Mouse (Mus musculus): ENCODE measurements around the gene Sgms1.
"Not testable (repeated sequence)": the region's sequence is repeated elsewhere in the genome, so short reads cannot be mapped to it uniquely, and the experiment has no call there.

Gene Sgms1

DNA sequence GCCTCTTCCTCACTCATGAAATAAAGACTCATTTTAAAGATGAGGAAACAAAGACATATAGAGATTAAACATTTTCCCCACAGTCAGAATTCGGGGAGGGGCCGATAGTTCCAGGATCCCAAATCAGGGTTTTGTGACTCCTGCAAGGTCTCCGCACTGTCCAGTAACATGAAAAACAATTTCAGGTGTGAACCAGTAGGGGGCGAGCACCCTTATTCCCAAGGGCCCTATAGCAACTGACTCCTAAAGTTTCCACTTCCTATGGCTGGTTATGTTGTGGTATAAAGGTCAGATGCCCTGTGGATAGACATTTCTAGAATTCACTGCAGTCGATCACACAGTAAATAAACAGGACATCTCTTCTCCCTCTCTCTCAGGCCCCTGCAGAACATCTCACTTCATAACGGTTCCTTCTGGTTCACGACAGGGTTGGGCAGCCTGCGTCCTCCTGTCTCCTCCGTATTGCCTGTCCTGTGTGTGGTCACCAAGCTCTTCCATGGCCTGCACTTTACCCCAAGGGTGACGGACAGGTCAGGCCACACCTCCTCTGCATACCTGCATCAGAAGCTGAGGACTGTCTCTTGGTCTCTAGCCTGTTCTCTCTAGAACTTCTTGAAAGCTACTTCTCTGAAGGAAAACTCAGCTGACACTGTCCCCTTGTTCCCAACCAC, 262.2 kb downstream of the Sgms1 start:
- DNase-seq: peak in 1 of 2 experiments; percentile 27

DNA sequence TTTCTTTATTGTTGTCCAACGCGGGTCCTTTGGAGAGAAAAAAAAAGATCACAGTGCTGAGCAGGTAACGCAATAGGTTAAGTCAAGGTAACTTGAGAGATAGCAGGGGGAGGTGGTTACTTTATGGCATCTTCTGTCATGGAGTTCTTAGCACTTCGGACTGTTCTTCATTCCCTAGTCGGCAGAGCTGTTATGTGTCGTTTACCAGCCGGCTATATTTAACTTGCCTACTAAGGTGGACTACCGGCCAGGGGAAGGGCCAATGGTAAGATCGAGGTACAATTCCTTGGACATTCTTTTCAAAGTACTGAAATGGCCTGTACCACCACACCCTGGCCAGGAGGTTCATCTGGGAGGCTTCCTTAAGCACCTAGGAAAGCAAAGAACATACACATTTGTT, 265.4 kb downstream of the Sgms1 start:
- no peak for DNase-seq

DNA sequence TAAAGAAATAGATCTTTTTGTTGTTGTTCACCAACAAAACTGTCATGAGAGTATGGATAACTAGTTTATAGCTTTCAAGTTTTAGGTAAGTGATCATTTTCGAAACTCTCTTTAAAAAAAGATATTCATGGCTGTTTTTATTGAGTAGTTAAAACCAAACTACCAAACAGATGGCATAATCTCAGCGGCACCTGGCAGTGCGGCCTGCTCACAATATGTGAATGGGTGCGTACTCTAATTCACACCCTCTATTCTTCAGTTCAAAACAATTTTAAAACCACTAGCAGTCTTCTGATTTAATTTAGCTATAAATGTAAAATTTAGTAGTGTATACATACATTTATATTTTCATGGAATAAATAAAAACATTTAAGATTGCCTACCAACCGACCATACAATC, 266.3 kb downstream of the Sgms1 start:
- DNase-seq: peak in 1 of 2 experiments; percentile 55

DNA sequence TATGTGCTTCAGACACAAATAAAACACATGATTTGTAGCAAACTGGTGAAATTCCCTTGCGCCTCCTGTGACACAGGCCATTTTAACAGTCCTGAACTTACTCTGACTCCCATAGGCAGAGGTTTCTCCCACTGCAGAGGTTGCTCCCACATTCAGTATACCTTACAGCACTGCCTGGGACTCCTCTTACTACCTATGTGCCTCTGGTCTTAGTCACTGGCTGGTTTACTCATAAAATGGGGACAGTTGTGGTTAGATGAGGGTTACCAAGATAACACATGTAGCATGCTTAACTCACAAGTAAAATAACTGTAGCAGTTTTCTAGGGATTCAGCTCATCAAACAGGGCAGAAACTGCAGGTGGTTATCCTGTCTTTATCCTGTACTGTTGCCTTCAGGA, 268.7 kb downstream of the Sgms1 start:
- DNase-seq: no peak

DNA sequence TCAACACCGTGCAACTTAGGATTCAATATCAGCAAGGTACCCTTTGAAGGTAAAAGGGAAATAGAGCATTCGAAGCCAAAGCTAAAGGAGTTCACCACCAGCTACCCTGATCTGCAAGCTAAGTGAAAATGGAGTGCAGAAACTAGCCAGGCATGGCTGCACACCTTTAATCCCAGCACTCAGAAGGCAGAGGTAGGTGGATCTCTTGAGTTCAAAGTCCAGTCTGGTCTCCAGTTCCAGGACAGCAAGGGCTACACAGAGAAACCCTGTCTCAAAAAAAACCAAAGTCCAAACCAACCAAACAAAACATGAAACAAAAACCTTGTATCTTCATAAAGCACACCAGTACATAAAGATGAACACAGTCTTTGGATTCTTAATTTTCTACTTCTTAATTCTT, 269.8 kb downstream of the Sgms1 start:
- DNase-seq: no peak

DNA sequence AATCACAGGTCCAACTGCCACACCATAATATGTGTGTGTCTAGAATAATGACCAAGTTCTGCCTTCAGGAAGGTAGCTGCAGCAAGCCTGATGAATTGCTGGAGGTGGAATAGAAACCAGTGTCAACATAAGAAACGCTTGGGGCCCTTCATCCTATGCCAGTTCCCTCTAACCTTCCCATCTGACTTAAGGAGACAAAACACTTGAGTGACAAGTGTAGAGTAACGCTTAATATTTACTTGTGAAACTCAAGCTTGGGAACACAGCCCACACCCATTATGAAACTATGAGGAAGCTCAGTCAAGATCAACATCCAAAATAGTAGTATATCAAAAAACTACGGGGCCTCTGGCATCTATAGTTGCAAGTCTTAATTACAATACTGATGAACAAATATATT, 271.0 kb downstream of the Sgms1 start:
- no peak for DNase-seq

DNA sequence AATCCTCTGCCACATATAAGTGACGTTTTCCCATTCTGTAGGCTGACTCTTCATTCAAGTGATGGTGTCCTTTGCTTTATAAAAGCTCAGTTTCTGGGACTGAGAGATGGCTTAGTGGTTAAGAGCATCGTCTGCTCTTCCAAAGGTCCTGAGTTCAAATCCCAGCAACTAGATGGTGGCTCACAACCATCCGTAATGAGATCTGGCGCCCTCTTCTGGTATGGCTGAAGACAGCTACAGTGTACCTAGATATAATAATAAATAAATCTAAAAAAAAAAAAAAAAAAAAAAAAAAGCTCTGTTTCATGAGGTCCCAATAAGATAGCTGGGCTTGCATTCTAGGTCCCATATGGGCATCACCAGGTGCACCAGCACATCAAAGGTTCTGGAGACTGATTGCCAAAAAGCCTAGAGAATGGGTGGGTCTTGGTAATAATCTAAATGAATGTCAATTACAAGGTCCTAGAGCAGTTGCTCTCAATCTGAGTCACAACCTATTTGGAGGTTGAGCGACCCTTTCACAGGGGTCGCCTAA, 272.0 kb downstream of the Sgms1 start:
- no peak for DNase-seq

DNA sequence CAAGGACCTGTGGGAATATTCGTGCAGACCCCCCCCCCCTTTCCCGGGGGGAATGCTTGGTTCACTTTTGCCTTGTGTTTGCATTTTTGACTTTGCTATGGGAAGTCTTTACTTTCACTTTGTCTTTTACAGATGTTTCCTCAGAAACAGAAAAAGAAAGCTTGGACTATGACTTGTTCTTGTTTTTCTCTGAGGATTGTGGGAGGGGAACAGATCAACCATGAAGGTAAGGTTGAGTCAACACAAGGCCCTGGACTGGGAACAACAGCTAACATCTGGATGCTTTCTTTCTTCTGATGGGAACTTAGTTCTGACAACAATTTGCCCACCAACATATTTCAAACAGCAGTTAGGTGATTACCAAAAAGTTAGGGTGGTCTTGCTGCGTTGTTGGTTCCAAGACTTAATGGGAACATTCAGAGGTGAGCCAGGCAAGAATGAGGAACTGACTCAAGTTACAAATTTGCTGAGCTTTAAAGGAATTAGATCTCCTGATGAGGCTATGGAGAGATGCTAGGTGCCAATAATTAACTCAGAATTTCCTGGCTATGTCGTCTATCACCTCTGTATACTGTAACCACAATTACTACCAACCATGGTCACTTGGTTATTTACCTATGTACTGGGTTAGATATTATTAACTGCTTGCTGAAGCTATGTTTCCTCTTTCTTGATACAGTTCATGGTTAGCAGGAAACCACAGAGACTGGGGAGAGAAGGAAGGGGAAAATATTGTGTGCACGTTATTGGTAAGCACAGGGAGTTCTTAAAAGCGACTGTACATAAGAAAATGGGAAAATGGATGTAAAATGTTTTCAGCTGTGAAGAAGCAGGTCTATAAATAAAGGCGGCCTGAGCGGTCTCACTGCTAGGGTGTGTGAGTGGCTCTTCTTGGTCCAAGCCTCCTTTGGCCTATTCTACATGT, 277.4 kb downstream of the Sgms1 start:
- DNase-seq: no peak

DNA sequence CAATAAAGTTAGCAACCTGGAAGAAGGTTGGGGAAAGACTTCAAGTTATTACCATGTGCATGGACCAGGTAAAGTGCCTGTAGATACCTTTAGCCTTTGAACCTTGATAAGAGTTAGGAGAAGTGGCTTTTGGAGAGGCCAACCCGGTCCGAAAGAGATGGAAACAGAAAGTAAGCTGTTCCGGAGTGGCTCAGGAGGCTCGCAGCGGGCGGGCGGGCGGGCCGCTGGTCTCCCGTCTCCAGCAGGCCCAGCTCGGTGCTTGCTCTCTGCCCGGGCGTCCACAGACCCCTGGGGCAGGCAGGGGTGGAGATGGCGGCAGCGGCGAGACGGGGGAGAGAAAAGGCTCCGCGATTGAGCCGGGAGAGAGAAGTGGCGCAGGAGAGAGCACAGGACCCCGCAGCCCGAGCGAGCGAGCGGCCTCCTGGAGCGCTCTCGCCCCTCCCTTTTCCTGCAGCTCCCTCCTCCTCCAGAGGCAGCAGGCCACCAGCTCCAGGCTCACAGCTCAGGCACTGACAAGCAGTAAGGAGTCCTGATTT, 281.7 kb downstream of the Sgms1 start, which contains the start of gene Asah2:
Asah2 (minus strand) TSS at position 441 of the 536 bp plus-strand sequence.
- peak; percentile 65 for DNase-seq

DNA sequence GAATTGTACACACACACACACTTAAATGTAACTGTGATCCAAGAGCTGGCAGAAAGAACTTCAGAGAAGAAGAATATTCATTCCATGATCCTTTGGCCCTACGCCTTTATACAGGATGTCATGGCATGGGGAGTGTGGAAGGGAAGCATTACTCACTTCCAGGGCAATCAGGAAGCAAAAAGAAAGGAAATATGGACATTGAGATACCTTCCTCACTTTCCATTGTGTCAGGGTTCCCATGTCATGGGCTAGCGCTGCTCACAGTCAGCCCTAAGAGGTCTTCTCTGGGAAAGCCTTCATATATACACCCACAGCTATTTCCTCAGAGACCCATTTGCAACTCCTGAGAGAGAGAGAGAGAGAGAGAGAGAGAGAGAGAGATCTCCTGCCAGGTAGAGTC, 282.8 kb downstream of the Sgms1 start:
- no peak for DNase-seq

DNA sequence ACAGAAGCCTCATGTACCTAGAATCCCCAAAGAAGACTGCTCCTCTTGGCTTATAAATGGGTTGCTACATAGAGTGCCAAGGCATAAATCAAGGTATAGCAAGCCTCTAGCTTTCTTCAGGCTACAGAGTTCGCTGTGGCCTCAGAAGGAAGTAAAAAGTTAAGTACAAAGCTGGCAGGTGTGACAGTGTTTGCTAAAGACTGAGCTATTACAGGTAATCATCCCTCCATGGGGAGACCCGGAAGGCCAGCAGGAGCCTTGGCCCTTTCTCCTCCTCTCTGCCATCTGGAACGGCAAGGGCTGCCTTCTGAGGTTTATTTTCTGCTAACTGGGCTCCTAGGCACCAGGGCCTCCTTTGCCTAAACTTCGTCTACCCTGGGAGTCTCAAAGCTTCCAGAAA, 285.3 kb downstream of the Sgms1 start:
- DNase-seq: peak; percentile 52 to 61

DNA sequence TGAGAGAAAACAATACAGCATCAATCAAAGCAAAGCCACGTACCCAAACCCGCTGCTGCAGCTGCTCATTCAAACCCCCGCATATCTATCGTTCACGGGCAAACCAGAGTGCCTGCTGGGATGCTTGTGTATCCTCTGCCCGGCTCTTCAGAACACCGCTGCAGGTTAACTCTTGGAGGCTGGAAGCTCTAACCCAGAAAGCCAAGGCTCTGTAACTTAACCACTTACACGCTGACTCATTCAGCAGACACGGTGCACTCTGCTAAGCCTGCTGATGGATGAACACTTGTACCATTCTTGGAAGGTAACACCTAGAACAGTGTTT, 286.6 kb downstream of the Sgms1 start:
- no peak for DNase-seq

DNA sequence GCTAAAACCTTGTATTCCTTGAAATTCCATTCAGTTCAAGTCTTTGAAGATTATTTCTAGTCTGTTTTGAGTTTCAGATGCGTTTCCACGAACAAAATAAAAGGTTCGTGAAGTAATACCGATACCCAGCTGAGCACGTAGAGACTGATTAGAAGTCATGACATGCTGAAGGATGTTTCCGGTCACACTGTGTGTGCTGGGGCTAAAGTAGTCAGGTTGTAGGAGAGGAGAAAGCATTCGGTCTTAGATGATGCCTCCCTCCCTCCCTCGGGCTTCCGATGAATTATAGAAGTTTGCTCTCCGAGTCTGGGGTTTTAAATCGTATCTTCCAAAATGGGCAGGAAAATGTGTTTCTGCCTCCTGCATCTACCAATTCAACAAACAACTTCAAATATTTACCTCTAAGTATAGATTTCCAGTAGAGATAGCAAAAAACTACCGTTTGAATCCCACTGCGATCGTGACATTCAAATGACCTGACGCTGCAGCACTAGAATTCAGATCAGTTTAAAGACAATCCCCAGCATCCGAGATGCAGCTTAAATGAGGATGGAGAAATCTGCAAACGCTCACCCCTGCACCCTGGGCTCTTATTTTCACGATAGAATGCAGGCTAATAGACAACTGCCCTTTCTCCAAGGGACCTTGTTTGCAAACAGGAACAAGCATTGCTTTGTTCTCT, 287.1 kb downstream of the Sgms1 start:
- DNase-seq: no peak

DNA sequence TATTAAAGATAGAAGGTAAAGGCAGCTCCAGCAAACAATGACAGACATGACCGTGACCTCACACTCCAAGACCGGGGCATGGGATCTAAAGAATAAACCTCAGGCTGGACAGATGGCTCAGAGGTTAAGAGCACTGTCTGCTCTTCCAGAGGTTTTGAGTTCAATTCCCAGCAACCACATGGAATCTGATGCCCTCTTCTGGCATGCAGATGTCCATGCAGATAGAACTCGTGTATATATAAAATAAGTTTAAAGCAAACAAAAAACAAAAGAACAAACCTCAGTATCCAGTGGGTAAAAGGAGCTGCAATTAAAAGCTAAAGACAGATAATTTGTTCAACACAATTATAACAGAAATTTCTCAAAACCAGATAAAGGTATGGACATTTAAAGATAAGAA, 290.9 kb downstream of the Sgms1 start:
- DNase-seq: no peak

DNA sequence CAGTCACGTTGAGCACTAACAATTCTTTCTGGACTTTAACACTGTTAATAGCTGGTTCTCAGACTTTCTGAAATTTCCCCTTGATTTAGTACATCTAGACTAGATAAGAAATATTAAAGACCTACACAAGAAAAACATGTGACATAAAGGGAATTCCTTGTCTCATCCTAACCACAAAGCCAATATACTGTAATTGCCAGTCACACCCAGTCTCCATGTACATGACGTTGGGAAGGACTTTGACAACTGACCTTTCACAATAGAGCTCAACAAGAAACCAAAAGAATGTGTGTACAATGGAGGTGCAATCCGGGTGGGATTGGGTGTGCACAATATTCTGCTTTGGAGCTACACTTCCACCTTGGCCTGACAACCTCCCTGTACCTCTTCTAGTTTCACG, 297.2 kb downstream of the Sgms1 start:
- DNase-seq: no peak

DNA sequence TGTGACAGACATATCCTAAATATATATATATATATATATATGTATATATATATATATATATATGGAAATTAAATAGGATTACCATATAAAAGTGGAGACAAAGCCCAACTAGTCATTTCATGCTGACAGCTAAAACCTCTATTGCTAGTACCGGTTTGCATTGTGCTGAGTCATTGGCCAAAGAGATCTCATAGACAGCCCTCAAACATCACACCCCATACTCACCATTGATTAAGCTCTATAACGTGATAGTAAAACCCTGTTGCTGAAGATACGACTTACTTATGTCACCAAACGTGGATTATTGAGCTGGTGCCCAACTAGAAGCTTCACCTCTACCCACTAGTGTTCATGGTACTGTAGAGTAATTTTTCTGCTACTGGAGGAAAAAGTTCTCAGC, 298.7 kb downstream of the Sgms1 start:
- DNase-seq: no peak

DNA sequence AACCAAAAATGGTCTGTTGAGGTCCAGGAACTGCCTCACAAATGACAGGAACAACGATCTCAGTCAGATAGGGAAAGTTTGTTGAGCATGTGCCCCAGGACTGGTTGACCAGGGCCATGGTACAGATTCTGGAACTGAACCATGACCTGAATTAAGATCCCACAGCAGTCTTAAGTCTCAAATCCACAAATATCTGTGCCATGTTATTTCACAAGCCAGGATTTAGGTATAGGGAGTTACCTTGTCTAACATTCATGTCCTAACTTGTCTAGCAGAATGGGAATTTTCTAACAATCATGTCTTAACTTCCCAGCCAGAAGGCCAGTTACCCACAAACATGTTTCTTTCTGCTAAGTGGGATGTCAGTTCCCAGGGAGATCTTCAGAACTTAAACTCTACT, 300.9 kb downstream of the Sgms1 start:
- DNase-seq: no peak

DNA sequence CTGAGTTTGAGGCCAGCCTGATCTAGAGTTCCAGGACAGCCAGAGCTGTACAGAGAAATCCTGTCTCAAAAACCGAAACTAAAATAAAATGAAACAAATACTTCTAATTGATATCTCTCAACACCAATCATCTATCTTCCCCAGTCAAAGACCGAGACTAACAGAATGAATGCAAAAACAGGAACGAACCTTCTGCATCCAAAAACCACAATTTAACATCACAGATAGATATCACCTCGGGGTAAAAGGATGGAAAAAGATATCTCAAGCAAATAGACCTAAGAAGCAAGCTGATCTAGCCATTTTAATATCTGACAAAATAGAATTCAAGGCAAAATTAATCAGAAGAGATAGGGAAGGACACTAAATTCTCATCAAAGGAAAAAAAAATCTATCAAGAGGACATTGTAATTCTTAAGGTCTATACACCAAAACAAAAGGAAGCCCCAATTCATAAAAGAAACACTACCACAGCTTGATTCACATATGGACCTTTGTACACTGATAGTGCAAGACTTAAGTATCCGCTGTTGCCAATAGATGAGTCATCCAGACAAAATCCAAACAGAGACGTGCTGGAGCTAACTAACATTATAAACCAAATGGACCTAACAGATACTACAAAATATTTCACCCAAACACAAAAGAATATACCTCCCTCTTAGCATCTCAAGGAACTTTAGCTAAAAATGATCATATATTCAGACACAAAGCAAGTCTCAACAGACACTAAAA, 301.6 kb downstream of the Sgms1 start:
- no peak for DNase-seq

DNA sequence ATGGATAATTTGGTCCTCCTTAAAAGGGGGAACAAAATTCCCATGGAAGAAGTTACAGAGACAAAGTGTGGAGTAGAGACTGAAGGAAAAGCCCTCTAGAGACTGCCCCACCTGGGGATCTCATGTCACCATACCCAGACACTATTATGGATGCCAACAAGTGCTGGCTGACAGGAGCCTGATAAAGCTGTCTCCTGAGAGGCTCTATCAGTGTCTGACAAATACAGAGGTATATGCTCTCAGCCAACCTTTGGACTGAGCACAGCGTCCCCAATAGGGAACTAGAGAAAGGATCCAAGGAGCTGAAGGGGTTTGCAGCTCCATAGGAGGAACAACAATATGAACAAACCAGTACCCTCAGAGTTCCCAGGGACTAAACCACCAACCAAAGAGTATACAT, 304.7 kb downstream of the Sgms1 start:
- DNase-seq: not testable (repeated sequence)

Data from cerebellum, postnatal 25 days (tissue).